Mouse (Mus musculus): ENCODE measurements around the gene Dab1. TPM values are rescaled to one million over a fixed set of nuclear protein-coding genes. Genes with fewer than 3 reads are reported as not detected.

Dab1 gene
- polyA plus RNA-seq, 1 experiment from 2014 or later = 3.6 TPM

DNA sequence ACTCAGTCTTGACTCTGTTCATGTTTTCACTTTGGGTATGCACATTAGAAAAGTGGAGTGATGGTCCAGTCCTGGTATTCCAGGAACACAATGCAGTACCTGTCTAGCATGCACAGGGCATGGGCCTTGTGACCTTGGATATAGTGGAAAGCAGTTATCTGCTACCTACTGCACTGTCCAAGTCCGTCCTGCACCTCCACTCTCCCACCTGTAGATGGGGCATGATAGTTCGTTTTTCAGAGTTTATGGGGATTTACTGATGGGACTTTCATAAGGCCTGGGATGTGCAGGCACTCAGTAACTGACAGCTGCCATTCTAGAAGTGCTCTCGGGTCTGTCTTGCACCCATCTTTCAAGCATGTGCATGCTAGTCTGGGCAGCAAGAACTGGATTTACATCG is 951.4 kb downstream of the Dab1 start:
- no peak overlapping the region for H3K4me3 ChIP-seq
- 68% methylated on average over 4 of the region's 4 CpGs for WGBS
- no peak for DNase-seq (ENCODE audit: low spot score)
- 0 out of 2 replicates have a peak, but pooled peaks cover 7% of the 10 kb centered on the region for H3K27me3 ChIP-seq (ENCODE audit: insufficient read depth, poor library complexity, severe bottlenecking)
- no peak overlapping the region for H3K27ac ChIP-seq
- no peaks in the 10 kb centered on the region for H3K36me3 ChIP-seq
- no peaks in the 10 kb centered on the region for H3K9me3 ChIP-seq
- no peaks in the 10 kb centered on the region for H3K4me1 ChIP-seq

DNA sequence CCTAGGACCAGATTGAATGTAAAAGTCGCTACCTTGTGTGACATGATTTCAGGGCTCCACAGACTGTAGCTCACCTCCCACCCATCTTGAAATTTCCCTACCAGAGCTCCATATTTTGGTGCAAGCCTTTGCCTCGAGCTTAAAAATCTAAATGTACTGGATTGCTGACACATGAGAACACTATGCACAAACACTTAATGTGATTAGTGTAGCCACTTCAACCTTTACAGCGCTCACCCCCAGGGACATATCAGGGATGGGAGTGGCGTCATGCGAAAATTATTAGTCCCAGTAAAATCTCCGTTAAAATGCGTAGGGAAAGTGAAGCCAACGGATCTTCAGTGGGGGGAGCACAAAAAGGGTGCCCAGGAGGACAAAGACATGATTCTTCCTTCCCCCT is 953.3 kb downstream of the Dab1 start:
- DNase-seq (ENCODE audit: low spot score) = no peak
- 77% methylated on average over 8 of the region's 8 CpGs for WGBS
- Histone ChIP-seq H3K4me3 (no peak overlapping the region), H3K4me1 (no peaks in the 10 kb centered on the region), H3K27ac (no peak overlapping the region), H3K36me3 (no peaks in the 10 kb centered on the region), H3K9me3 (no peaks in the 10 kb centered on the region), H3K27me3 (ENCODE audit: insufficient read depth, poor library complexity, severe bottlenecking) (0 out of 2 replicates have a peak, but pooled peaks cover 7% of the 10 kb centered on the region)

DNA sequence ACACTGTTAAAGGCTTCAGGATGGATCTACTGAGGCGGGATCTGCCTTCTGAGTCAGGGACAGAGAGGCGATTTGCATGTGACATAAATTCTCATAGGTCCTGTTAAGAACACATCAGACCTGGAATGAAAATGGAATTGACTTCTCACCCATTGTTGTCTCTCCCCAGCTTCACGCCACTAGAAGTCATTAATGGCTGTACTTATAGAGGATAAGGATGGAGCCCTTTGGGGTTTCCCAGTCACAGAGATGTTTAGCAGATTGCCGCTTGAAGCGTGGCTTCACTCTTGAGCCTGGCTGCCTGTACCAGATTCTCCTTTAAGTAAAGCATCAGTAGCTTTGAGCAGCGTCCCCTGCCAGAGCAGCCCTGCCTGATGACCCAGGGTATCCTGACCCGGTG is 954.3 kb downstream of the Dab1 start:
- 69% methylated on average over 7 of the region's 7 CpGs for WGBS
- H3K4me1 ChIP-seq = no peaks in the 10 kb centered on the region
- H3K4me3 ChIP-seq = no peak overlapping the region
- H3K36me3 ChIP-seq = no peaks in the 10 kb centered on the region
- no peak overlapping the region for H3K27ac ChIP-seq
- H3K27me3 ChIP-seq (ENCODE audit: insufficient read depth, poor library complexity, severe bottlenecking) = 0 out of 2 replicates have a peak, but pooled peaks cover 3% of the 10 kb centered on the region
- no peak for DNase-seq (ENCODE audit: low spot score)
- H3K9me3 ChIP-seq = no peaks in the 10 kb centered on the region

DNA sequence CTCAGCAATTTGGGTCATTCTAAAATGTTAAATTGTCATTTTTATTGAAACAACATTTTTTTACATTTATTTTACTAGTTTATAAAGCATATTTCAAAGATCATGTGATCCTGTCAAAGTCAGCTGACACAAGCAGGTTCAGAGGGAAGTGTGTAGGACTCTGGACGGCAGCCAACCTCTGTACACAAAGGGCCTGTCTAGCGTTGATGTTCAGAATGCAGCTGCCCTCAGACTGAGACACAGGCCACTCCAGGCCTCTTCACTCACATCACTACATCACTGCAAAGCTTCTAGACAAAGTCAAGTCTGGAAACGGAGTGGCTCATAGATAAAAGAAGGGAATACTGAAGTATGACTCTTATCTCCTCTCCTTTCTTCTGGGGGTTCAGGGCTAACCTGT is 959.2 kb downstream of the Dab1 start:
- Histone ChIP-seq H3K36me3 (no peaks in the 10 kb centered on the region), H3K9me3 (no peaks in the 10 kb centered on the region), H3K27me3 (ENCODE audit: insufficient read depth, poor library complexity, severe bottlenecking) (no peaks in the 10 kb centered on the region), H3K4me1 (0 out of 2 replicates have a peak, but pooled peaks cover 4% of the 10 kb centered on the region), H3K27ac (no peak overlapping the region), H3K4me3 (no peak overlapping the region)
- no peak for DNase-seq (ENCODE audit: low spot score)
- WGBS = 20% methylated on average over 3 of the region's 3 CpGs

- Histone ChIP-seq H3K4me1 (0 out of 2 replicates have a peak, but pooled peaks cover 4% of the 10 kb centered on the region), H3K27ac (no peak overlapping the region), H3K27me3 (ENCODE audit: insufficient read depth, poor library complexity, severe bottlenecking) (no peaks in the 10 kb centered on the region), H3K36me3 (no peaks in the 10 kb centered on the region), H3K4me3 (no peak overlapping the region), H3K9me3 (no peaks in the 10 kb centered on the region)
- no peak for DNase-seq (ENCODE audit: low spot score)
- WGBS = 73% methylated on average over 5 of the region's 5 CpGs
Observed at GRCm38 (mm10) chr4:104579946-104580544, 960.9 kb downstream of the Dab1 start.

- H3K4me1 ChIP-seq = 0 out of 2 replicates have a peak, but pooled peaks cover 4% of the 10 kb centered on the region
- H3K27me3 ChIP-seq (ENCODE audit: insufficient read depth, poor library complexity, severe bottlenecking) = no peaks in the 10 kb centered on the region
- H3K9me3 ChIP-seq = no peaks in the 10 kb centered on the region
- H3K36me3 ChIP-seq = no peaks in the 10 kb centered on the region
- no peak overlapping the region for H3K4me3 ChIP-seq
- WGBS = 63% methylated on average over 5 of the region's 5 CpGs
- no peak overlapping the region for H3K27ac ChIP-seq
- no peak for DNase-seq (ENCODE audit: low spot score)
Observed at GRCm38 (mm10) chr4:104582726-104583125, 963.6 kb downstream of the Dab1 start.

- DNase-seq (ENCODE audit: low spot score) = no peak
- H3K27ac ChIP-seq = no peak overlapping the region
- 59% methylated on average over 2 of the region's 2 CpGs for WGBS
- no peaks in the 10 kb centered on the region for H3K27me3 ChIP-seq (ENCODE audit: insufficient read depth, poor library complexity, severe bottlenecking)
- H3K36me3 ChIP-seq = no peaks in the 10 kb centered on the region
- H3K4me3 ChIP-seq = no peak overlapping the region
- H3K4me1 ChIP-seq = peaks cover 13% of the 10 kb centered on the region; the same call in 1 of the 2 replicates
- no peaks in the 10 kb centered on the region for H3K9me3 ChIP-seq
Observed at GRCm38 (mm10) chr4:104587826-104588225, 968.7 kb downstream of the Dab1 start.

DNA sequence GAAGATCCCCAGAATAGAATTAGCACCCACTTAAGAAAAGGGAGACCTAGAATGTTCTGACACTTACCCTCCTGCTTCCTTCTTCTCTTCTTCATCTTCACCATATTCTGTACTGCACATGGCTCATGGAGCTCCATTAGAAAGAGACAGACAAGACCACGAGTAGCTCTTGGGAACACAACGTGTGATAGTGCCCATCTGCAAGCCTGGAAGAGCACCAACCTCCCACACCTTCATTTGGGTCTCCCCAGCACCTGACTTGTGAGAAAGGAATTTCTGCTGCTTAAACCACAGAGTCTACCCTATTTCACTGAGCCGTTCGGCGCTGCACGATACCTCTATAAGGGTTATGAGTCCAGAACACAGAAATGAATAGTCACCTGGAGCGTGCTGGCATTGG is 977.8 kb downstream of the Dab1 start:
- H3K9me3 ChIP-seq = no peaks in the 10 kb centered on the region
- H3K4me3 ChIP-seq = no peak overlapping the region
- peak; percentile 19 for DNase-seq (ENCODE audit: low spot score)
- H3K4me1 ChIP-seq = peaks cover 8% of the 10 kb centered on the region; the same call in 1 of the 2 replicates
- no peak overlapping the region for H3K27ac ChIP-seq
- 89% methylated on average over 7 of the region's 7 CpGs for WGBS
- no peaks in the 10 kb centered on the region for H3K27me3 ChIP-seq (ENCODE audit: insufficient read depth, poor library complexity, severe bottlenecking)
- no peaks in the 10 kb centered on the region for H3K36me3 ChIP-seq

DNA sequence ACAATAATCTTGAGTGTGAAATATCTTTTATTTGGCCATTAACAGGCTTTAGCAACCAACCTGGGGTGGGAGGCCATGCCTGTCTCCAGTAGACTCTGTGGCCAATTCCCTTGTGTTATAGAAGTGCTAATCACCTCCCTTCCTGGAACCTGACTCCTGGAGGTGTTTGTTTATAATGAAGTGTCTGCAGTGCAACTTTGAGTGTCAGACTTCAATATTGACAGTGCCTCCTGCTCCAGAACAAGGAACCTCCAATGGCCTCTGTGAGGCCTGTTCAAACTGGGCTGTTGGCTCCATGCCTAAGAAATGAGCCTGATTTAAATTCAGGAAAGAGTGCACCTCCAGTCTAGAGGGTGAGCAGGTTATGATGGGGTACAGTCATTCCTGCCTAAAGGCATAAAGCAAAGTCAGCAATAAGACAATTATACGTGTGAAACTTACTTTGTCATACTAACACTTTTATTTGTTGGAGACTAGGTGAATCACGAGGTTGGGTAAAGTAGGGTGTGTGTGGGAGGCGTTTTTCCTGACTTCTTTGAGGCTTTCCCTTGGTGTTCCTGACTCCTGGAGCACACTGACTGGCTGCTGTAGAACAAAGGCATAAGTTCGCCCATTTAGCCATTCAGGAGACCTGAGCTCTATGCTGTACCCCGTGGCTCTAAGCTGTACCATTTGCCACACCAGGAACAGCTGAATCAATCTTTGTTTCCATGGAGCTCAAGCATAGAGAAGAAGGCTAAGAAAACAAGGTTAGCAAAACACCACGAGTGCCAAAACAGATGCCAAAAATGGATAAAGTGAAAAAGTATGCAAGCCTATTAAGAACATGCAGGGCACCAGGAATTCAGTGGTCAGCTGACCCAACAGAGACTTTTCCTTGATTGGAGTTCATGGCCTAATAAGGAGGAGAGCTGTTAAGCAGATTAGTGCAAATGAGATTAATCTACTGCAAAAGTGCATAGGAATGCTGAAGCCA is 978.6 kb downstream of the Dab1 start:
- 78% methylated on average over 6 of the region's 6 CpGs for WGBS
- H3K4me3 ChIP-seq = no peak overlapping the region
- no peaks in the 10 kb centered on the region for H3K27me3 ChIP-seq (ENCODE audit: insufficient read depth, poor library complexity, severe bottlenecking)
- no peak for DNase-seq (ENCODE audit: low spot score)
- no peaks in the 10 kb centered on the region for H3K36me3 ChIP-seq
- H3K9me3 ChIP-seq = no peaks in the 10 kb centered on the region
- H3K27ac ChIP-seq = no peak overlapping the region
- peaks cover 4% of the 10 kb centered on the region; the same call in 1 of the 2 replicates for H3K4me1 ChIP-seq

DNA sequence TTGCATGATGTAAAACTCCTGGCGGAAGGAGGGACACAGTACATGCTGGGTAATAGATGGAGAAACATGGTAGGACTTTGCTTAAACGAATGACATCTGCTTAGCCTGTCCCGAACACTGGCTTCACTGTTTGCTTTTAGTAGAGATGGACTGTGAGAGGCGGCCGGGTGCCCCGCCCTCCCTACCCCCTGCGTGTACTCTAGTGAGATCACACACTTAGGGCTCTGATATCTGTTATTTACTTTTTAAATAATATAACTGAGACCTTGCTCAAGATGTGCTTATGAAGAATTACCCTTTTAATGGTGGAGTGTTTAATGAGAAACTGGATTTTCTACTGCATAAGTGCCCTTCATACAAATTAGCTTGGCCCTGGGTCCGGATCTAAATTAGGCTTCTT is 983.6 kb downstream of the Dab1 start:
- Histone ChIP-seq H3K27ac (no peak overlapping the region), H3K27me3 (ENCODE audit: insufficient read depth, poor library complexity, severe bottlenecking) (no peaks in the 10 kb centered on the region), H3K9me3 (no peaks in the 10 kb centered on the region), H3K4me1 (no peaks in the 10 kb centered on the region), H3K4me3 (no peak overlapping the region), H3K36me3 (no peaks in the 10 kb centered on the region)
- WGBS = 81% methylated on average over 8 of the region's 8 CpGs
- DNase-seq (ENCODE audit: low spot score) = no peak

GRCm38 (mm10) chr4:104604298-104604697 is 985.1 kb downstream of the Dab1 start:
- Histone ChIP-seq H3K4me3 (no peak overlapping the region), H3K9me3 (no peaks in the 10 kb centered on the region), H3K4me1 (no peaks in the 10 kb centered on the region), H3K36me3 (no peaks in the 10 kb centered on the region), H3K27ac (no peak overlapping the region), H3K27me3 (ENCODE audit: insufficient read depth, poor library complexity, severe bottlenecking) (no peaks in the 10 kb centered on the region)
- DNase-seq (ENCODE audit: low spot score) = no peak
- 90% methylated on average over 2 of the region's 2 CpGs for WGBS

DNA sequence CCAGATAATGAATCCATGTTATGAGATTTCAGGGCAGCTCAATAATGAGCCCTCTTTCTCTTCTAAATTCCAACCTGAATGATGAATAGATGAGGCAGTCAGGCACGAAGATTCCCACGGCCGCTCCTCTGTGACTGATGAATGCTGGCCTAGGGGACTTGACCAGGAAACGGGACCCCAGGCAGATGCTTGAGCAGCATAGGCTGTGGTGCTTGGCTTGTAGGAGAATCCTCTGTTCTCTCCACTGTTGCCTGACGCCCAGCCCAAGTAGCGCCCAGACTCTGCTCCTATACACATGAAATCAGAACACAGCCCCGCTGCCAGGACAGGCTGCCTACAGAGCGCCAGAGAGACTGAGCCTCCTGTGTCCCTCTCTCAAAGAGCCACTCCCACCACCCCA is 987.7 kb downstream of the Dab1 start:
- Histone ChIP-seq H3K36me3 (no peaks in the 10 kb centered on the region), H3K27me3 (ENCODE audit: insufficient read depth, poor library complexity, severe bottlenecking) (no peaks in the 10 kb centered on the region), H3K4me3 (no peak overlapping the region), H3K27ac (no peak overlapping the region), H3K9me3 (no peaks in the 10 kb centered on the region), H3K4me1 (no peaks in the 10 kb centered on the region)
- peak; percentile 61 for DNase-seq (ENCODE audit: low spot score)
- 91% methylated on average over 8 of the region's 8 CpGs for WGBS

DNA sequence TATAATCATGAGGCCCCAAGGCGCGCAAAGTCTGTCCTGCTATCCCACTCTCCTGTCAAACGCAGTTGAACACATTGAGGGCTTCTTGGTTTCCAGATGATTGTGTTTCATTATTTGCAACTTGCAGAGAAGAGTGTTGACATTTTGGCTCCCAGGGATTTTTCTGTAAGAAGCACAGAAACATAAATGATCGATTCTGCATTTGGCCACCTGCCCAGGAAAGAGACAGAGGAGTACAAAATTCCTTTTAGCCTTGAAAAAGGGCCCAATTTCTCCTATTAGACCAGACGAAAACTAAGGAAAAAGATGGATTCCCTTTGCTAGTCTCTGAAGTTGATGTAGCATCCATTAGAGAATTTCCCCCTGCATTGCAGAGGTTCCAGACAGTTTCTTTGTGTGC is 988.5 kb downstream of the Dab1 start:
- Histone ChIP-seq H3K27ac (no peak overlapping the region), H3K9me3 (no peaks in the 10 kb centered on the region), H3K4me1 (no peaks in the 10 kb centered on the region), H3K36me3 (no peaks in the 10 kb centered on the region), H3K27me3 (ENCODE audit: insufficient read depth, poor library complexity, severe bottlenecking) (no peaks in the 10 kb centered on the region), H3K4me3 (no peak overlapping the region)
- no peak for DNase-seq (ENCODE audit: low spot score)
- 77% methylated on average over 5 of the region's 5 CpGs for WGBS

All from heart, embryonic 10.5 days (tissue).